ENCODE assay signal across 12 mouse cellular contexts in genomic region chr5:123806334-123806733, GRCm38 (mm10). TPM values are rescaled to one million over a fixed set of nuclear protein-coding genes. Genes with fewer than 3 reads are reported as not detected.
DNase-seq lines count a peak whose midpoint lies in the region; ATAC-seq and TF ChIP-seq lines count a peak whose summit lies in the region.
"Had no signal": no experiment of that assay in that cellular context is flagged by ENCODE, and none has a peak within 500 bp of the region (broad histone marks: within the 10 kb centered on the region; RNA-seq: fewer than 3 reads in every experiment).

No protein-coding gene starts in this region.

- no peak for TF ChIP-seq CTCF in liver, postnatal 0 days (IDR thresholded peaks at IDR 0.05; ENCODE audit: low read depth)

- no peak for ATAC-seq in hindbrain, embryonic 11.5 days (ENCODE audit: low FRiP score)
- ATAC-seq in liver, postnatal 0 days = no peak

- H3K4me2 ChIP-seq in hindbrain, embryonic 11.5 days (replicated peaks; ENCODE audit: low read depth, low read length) = no peak overlapping the region
- no peak overlapping the region for H3K4me2 ChIP-seq in liver, postnatal 0 days (ENCODE audit: low read depth, low read length)

- no peaks in the 10 kb centered on the region for H3K27me3 ChIP-seq in hindbrain, embryonic 11.5 days (ENCODE audit: control insufficient read depth, insufficient read depth, low read length)
- no peaks in the 10 kb centered on the region for H3K27me3 ChIP-seq in liver, postnatal 0 days (ENCODE audit: insufficient read depth, low read length)

- 95% methylated on average over 11 of the region's 11 CpGs for WGBS in hindbrain, embryonic 11.5 days
- WGBS in liver, postnatal 0 days (ENCODE audit: insufficient replicate concordance) = 94% methylated on average over 11 of the region's 11 CpGs

- H3K36me3 ChIP-seq in hindbrain, embryonic 11.5 days (ENCODE audit: control insufficient read depth, insufficient read depth, low read length) = peaks cover 2% of the 10 kb centered on the region; the same call in 1 of the 2 replicates
- peaks cover 45% of the 10 kb centered on the region for H3K36me3 ChIP-seq in liver, postnatal 0 days (replicated peaks; ENCODE audit: insufficient read depth, low read length)

- H3K4me1 ChIP-seq in hindbrain, embryonic 11.5 days (replicated peaks; ENCODE audit: control insufficient read depth, insufficient read depth, low read length) = no peaks in the 10 kb centered on the region
- H3K4me1 ChIP-seq in liver, postnatal 0 days (ENCODE audit: insufficient read depth) = no peaks in the 10 kb centered on the region

- TF ChIP-seq EP300 in liver, postnatal 0 days (IDR thresholded peaks at IDR 0.05; ENCODE audit: low read depth) = no peak

- H3K9me3 ChIP-seq in hindbrain, embryonic 11.5 days (ENCODE audit: control insufficient read depth, low read length) = no peaks in the 10 kb centered on the region
- no peaks in the 10 kb centered on the region for H3K9me3 ChIP-seq in liver, postnatal 0 days (ENCODE audit: low read length)

- DNase-seq in frontal cortex, postnatal 36 days (ENCODE audit: low spot score in 2 of 2) = peak; percentile 33 to 44
- DNase-seq in frontal cortex, postnatal 14 days (ENCODE audit: low spot score in 2 of 2) = no peak
- peak; percentile 66 to 72 for DNase-seq in right cerebral cortex, postnatal 10 days (ENCODE audit: low spot score in 2 of 2)
- DNase-seq in right cerebral cortex, postnatal 4 days = no peak
- DNase-seq in layer of hippocampus, adult 9-11 months = peak; percentile 82
- DNase-seq in hindbrain, embryonic 11.5 days (ENCODE audit: low spot score) = no peak
- DNase-seq in liver, postnatal 0 days = no peak
- DNase-seq in ovary, postnatal 10 days (ENCODE audit: low spot score) = no peak
- DNase-seq: adrenal gland, adult 8-10 months; lung, postnatal 36 days; thymus, postnatal 25 days had no signal

- no peak overlapping the region for H3K27ac ChIP-seq in hindbrain, embryonic 11.5 days (ENCODE audit: low read depth, low read length)
- no peak overlapping the region for H3K27ac ChIP-seq in liver, postnatal 0 days (ENCODE audit: low read depth)
- H3K27ac ChIP-seq: kidney, postnatal 0 days had no signal

- no peak overlapping the region for H3K4me3 ChIP-seq in hindbrain, embryonic 11.5 days (ENCODE audit: low read depth, low read length)
- H3K4me3 ChIP-seq in liver, postnatal 0 days (ENCODE audit: low read depth, low read length) = no peak overlapping the region

- H3K9ac ChIP-seq in hindbrain, embryonic 11.5 days (ENCODE audit: low read depth, low read length) = no peak overlapping the region
- no peak overlapping the region for H3K9ac ChIP-seq in liver, postnatal 0 days (replicated peaks)

RNA-seq across cellular contexts. Expression of gene Kntc1, which starts 56.8 kb away (rescaled TPM):
- polyA plus RNA-seq in hindbrain, embryonic 11.5 days (2014; fragmentation: Nextera tagmentation; extraction: Ambion mirVana) = 27.0 and 30.5 TPM in 2 replicates
- 7.5 and 7.6 TPM in 2 replicates for polyA plus RNA-seq in liver, postnatal 0 days (2015; fragmentation: Nextera tagmentation; extraction: Ambion mirVana)

RNA-seq across cellular contexts. Expression of gene Rsrc2, which starts 57.1 kb away (rescaled TPM):
- polyA plus RNA-seq in hindbrain, embryonic 11.5 days (2014; fragmentation: Nextera tagmentation; extraction: Ambion mirVana) = 165 and 183 TPM in 2 replicates
- polyA plus RNA-seq in liver, postnatal 0 days (2015; fragmentation: Nextera tagmentation; extraction: Ambion mirVana) = 32.5 and 40.7 TPM in 2 replicates

RNA-seq across cellular contexts. Expression of gene Hcar2, which starts 59.0 kb away (rescaled TPM):
- not detected in 2 replicates for polyA plus RNA-seq in hindbrain, embryonic 11.5 days (2014; fragmentation: Nextera tagmentation; extraction: Ambion mirVana)
- 0.15 and 0.22 TPM in 2 replicates for polyA plus RNA-seq in liver, postnatal 0 days (2015; fragmentation: Nextera tagmentation; extraction: Ambion mirVana)
- polyA plus RNA-seq: kidney, postnatal 0 days had no signal

Comparison
In these comparisons a context has a peak if more than half of its experiments do, and no peak if none do; other contexts are left out.
1. DNase-seq: peak in frontal cortex, postnatal 36 days (2 of 2), right cerebral cortex, postnatal 10 days (2 of 2) and layer of hippocampus, adult 9-11 months (single experiment); none in frontal cortex, postnatal 14 days (0 of 2), right cerebral cortex, postnatal 4 days (single experiment), hindbrain, embryonic 11.5 days (single experiment), liver, postnatal 0 days (single experiment) and ovary, postnatal 10 days (single experiment).